Mouse (Mus musculus): ENCODE measurements around the gene Bhlhe40. TPM values are rescaled to one million over a fixed set of nuclear protein-coding genes. Genes with fewer than 3 reads are reported as not detected.

Bhlhe40 gene
- polyA plus RNA-seq (2015; fragmentation: Nextera tagmentation; extraction: Ambion mirVana) = 6.8 and 8.1 TPM in 2 replicates

DNA sequence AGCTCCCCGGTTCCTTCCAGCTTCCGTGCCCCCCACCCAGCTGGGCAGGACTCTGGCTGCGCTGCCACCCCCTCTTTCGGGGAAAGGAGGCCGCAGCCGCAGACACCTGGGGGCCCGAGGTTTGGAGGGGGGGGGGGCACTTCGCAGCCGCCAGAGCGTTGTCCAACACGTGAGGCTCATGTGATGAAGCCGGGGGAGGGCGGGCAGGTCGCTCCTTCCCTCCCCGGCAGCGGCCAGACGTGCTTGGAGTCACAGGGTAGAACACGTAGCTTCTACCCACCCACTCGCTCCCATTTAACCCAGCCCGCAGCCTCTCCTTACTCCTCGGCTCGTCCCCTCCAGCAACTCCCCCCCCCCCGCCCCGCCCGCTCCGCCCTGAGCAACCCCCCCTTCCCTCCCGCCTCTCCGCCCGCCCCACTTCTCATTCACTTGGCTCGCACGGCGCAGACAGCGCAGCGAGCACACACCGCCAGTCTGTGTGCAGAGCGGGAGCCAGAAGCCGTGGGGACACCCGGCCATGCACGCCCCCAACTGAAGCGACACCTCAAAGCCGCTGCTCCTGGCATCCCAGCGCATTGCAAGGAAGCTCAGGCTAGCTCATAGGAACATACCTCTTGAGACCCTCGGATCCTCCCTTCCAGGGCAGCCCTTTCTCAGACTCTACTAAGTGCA, at the start of gene Bhlhe40:
TSS of gene Bhlhe40 (plus strand) at position 424 of the 672 bp plus-strand sequence.
- H3K9me3 ChIP-seq (replicated peaks) = no peaks in the 10 kb centered on the region
- WGBS = under 1% methylated on average over 29 of the region's 43 CpGs
- peak within 1 kb of the TSS; percentile 50 for H3K4me3 ChIP-seq
- H3K27me3 ChIP-seq = no peaks in the 10 kb centered on the region
- H3K4me2 ChIP-seq = peak within 1 kb of the TSS; percentile 96
- peak within 1 kb of the TSS; percentile 89 for H3K27ac ChIP-seq
- peak; percentile 79 for ATAC-seq
- peak within 1 kb of the TSS; percentile 71 for H3K9ac ChIP-seq
- H3K36me3 ChIP-seq (ENCODE audit: poor library complexity, severe bottlenecking) = peaks cover 10% of the 10 kb centered on the region
- peaks cover 33% of the 10 kb centered on the region for H3K4me1 ChIP-seq

DNA sequence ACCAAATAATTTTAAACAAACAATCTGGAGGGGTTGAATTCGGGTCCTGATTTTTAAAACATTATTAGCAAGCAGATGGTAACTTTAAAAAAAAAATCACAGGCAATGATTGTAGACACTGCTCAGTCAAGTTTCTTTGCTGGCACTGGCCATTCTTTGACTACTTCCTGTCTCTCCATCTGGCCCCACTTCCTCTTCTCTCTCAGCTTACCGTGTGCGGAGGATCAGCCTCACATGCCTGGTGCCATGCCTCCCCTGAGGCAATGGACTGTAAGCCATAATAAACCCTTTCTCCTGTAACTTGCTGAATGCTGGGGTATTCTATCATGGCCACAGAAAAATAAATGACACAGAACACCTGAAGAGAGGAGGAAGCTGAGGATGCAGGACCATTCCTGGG, 48.8 kb upstream of the Bhlhe40 start:
- Histone ChIP-seq H3K36me3 (ENCODE audit: poor library complexity, severe bottlenecking) (no peaks in the 10 kb centered on the region), H3K27me3 (no peaks in the 10 kb centered on the region), H3K4me3 (no peak overlapping the region), H3K4me2 (no peak overlapping the region), H3K27ac (no peak overlapping the region), H3K9me3 (replicated peaks) (no peaks in the 10 kb centered on the region), H3K4me1 (no peaks in the 10 kb centered on the region), H3K9ac (no peak overlapping the region)
- 81% methylated on average over 3 of the region's 3 CpGs for WGBS
- no peak for ATAC-seq

DNA sequence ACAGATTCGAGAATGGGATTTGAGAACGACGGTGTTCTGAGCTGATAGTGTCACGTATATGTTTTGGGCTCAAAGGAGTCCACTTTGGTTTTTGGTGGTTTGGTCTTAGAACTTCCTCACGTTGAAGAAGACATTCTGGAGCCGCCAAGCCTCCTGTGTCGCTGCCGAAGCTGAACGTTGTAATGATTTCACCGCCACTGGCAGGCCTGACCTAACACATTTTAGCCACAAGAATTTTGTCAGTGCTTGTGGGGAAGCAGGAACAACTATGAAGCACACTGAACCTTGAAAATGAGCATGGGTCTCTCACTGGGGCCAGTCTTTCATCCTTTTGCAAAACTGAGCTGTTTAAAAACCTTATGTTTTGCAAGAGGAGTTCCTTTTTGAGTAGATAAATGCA, 42.4 kb upstream of the Bhlhe40 start:
- Histone ChIP-seq H3K9ac (no peak overlapping the region), H3K27me3 (no peaks in the 10 kb centered on the region), H3K36me3 (ENCODE audit: poor library complexity, severe bottlenecking) (no peaks in the 10 kb centered on the region), H3K9me3 (replicated peaks) (no peaks in the 10 kb centered on the region), H3K27ac (no peak overlapping the region), H3K4me2 (no peak overlapping the region), H3K4me1 (no peaks in the 10 kb centered on the region), H3K4me3 (no peak overlapping the region)
- 93% methylated on average over 10 of the region's 10 CpGs for WGBS
- ATAC-seq = no peak

DNA sequence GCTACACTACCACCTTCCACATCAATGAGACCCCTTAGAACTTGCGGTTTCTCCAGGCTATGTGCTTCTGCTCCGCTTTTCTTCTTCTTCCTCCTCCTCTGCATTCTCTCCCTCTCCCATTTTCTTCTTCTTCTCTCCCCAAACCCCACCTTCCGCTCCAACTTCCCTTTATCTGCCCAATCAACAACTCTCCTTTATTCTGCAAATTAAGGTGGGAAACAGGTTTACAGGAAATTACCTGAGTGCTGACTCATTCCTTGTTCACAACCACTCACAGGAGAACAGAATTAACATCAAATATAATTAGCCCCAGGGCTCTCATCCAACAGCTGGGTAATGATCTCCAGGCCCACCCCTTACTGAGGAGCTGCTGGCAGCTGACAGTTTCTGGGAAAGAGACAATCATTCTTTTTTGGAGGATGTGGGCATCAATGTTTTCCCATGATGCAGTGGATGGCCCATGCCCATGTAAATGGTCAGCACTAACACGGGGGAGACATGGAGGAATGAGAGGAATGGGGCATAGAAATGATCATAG, 37.3 kb upstream of the Bhlhe40 start:
- 82% methylated on average over 4 of the region's 4 CpGs for WGBS
- H3K36me3 ChIP-seq (ENCODE audit: poor library complexity, severe bottlenecking) = no peaks in the 10 kb centered on the region
- H3K27ac ChIP-seq = no peak overlapping the region
- H3K27me3 ChIP-seq = no peaks in the 10 kb centered on the region
- no peaks in the 10 kb centered on the region for H3K4me1 ChIP-seq
- H3K9me3 ChIP-seq (replicated peaks) = no peaks in the 10 kb centered on the region
- no peak overlapping the region for H3K4me3 ChIP-seq
- no peak for ATAC-seq
- H3K9ac ChIP-seq = no peak overlapping the region
- H3K4me2 ChIP-seq = no peak overlapping the region

DNA sequence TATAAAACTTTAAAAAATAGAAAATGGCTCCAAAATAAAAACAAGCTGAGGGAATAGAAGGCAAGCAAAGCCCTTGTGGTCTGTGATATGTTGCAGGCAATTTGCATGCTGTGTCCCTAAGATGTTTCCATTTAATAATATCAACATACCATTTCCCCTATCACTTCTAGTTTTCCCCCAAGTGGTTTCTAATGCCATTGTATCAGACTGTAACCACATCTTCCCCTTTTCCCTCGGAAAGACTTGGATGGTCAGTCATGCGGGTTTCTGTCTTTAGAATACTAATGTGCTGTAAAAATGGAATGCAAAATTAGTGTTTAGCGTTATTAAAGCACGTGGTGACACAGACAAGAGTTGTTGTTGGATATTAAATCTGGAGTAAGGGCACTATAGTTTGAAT, 35.5 kb upstream of the Bhlhe40 start:
- Histone ChIP-seq H3K9me3 (replicated peaks) (0 out of 2 replicates have a peak, but pooled peaks cover 8% of the 10 kb centered on the region), H3K4me1 (no peaks in the 10 kb centered on the region), H3K27me3 (no peaks in the 10 kb centered on the region), H3K9ac (no peak overlapping the region), H3K4me3 (no peak overlapping the region), H3K4me2 (no peak overlapping the region), H3K36me3 (ENCODE audit: poor library complexity, severe bottlenecking) (no peaks in the 10 kb centered on the region), H3K27ac (no peak overlapping the region)
- 88% methylated on average over 4 of the region's 4 CpGs for WGBS
- ATAC-seq = no peak

DNA sequence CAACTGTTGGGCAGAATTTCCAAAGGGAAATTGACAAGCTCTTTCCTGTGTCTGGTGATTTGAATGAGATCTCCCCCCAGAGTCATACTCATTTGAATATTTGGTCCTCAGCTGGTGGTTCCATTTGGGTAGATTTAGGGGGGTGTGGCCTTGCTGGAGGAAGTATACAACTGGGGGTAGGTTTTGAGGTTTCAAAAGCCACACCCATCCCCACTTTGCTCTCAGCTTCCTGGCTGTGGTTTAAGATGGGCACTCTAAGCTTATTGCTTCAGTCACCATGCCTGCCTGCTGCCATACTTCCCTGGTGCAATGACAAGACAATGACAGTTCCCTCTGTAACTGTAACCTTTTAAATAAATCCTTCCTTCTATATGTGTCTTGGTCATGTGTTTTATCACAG, 29.7 kb upstream of the Bhlhe40 start:
- no peaks in the 10 kb centered on the region for H3K27me3 ChIP-seq
- peaks cover 9% of the 10 kb centered on the region; the same call in 1 of the 2 replicates for H3K9me3 ChIP-seq (replicated peaks)
- H3K4me3 ChIP-seq = no peak overlapping the region
- ATAC-seq = no peak
- H3K4me2 ChIP-seq = no peak overlapping the region
- H3K36me3 ChIP-seq (ENCODE audit: poor library complexity, severe bottlenecking) = no peaks in the 10 kb centered on the region
- no peak overlapping the region for H3K27ac ChIP-seq
- H3K9ac ChIP-seq = no peak overlapping the region
- H3K4me1 ChIP-seq = no peaks in the 10 kb centered on the region

DNA sequence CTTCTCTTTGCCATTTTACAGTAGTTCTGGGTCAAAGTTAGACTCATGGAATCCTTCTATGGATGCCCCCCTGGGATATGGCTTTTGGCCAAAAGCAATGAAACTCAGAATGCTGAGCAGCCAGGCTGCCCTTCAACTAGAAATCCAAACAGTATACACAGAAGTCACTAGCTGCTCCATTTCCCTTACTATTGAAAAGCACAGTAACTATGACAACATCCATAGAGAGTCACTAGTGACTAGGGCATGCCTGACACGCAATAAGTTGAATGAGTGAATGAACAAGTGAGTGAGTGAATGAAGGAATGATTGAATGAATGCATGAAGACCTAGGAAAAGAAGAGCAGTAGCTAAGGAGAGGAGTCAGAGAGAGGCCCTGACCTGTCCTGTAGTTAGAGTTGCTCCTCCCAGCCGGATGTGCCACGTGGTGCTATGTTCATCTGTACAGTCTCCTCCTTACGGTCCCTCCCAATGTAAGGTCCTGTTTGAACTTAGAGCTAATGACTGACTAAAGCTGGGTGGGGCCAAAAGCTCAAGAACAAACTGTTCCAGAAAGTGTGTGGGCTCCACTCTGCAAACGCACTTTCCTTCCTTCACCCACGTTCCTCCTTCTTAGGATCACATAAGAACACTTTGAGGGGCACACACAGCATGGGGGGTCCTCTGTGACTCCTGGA, 22.1 kb upstream of the Bhlhe40 start:
- WGBS = 89% methylated on average over 6 of the region's 6 CpGs
- Histone ChIP-seq H3K9ac (no peak overlapping the region), H3K9me3 (replicated peaks) (no peaks in the 10 kb centered on the region; the same call in 1 of the 2 replicates), H3K27me3 (no peaks in the 10 kb centered on the region), H3K4me3 (no peak overlapping the region), H3K27ac (no peak overlapping the region), H3K36me3 (ENCODE audit: poor library complexity, severe bottlenecking) (no peaks in the 10 kb centered on the region), H3K4me2 (no peak overlapping the region), H3K4me1 (no peaks in the 10 kb centered on the region)
- ATAC-seq = no peak

DNA sequence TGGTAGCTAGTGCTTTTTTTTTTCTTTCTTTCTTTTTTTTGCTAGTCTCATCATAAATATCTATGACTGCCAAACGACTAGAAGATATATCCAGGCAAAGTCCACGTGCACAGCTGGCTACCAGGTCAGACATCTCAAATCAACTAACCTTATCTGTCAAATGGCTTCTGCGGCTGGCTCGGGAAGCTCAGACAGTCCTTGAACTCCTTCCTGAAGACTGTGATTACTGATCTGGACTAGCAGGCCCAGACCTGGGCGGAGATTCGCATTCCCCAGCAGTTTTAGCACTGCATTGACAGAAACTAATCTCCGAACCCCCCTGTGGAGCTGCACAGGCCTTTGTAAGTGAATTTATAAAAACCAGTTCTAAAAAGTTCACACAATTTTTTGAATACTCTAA, 18.4 kb upstream of the Bhlhe40 start:
- Histone ChIP-seq H3K4me1 (no peaks in the 10 kb centered on the region), H3K4me2 (no peak overlapping the region), H3K36me3 (ENCODE audit: poor library complexity, severe bottlenecking) (no peaks in the 10 kb centered on the region), H3K9me3 (replicated peaks) (no peaks in the 10 kb centered on the region), H3K4me3 (no peak overlapping the region), H3K27me3 (no peaks in the 10 kb centered on the region), H3K9ac (no peak overlapping the region), H3K27ac (no peak overlapping the region)
- no peak for ATAC-seq
- 77% methylated on average over 7 of the region's 7 CpGs for WGBS

DNA sequence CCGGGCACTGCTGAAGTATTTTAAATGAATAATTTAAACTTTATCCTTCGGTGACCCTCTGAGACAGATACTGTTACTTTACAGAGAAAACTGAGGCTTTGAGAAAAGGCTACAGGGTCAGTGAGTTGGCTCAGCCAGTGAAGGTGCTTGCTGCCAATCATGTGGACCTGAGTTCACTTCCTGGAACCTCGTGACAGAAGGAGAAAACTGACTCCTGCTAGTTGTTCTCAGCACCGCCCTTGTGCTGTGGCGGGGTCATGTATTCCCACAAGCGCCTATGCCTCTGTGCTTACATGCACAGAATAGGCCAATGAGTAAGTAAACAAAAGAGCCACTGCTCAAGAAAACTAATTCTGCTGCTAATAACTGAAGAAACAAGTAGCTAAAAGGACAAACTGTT, 17.4 kb upstream of the Bhlhe40 start:
- no peak overlapping the region for H3K4me3 ChIP-seq
- no peak overlapping the region for H3K9ac ChIP-seq
- no peaks in the 10 kb centered on the region for H3K36me3 ChIP-seq (ENCODE audit: poor library complexity, severe bottlenecking)
- H3K27me3 ChIP-seq = no peaks in the 10 kb centered on the region
- no peaks in the 10 kb centered on the region for H3K9me3 ChIP-seq (replicated peaks)
- H3K27ac ChIP-seq = no peak overlapping the region
- 68% methylated on average over 6 of the region's 6 CpGs for WGBS
- H3K4me2 ChIP-seq = no peak overlapping the region
- ATAC-seq = no peak
- H3K4me1 ChIP-seq = peaks cover 3% of the 10 kb centered on the region; the same call in 1 of the 2 replicates

DNA sequence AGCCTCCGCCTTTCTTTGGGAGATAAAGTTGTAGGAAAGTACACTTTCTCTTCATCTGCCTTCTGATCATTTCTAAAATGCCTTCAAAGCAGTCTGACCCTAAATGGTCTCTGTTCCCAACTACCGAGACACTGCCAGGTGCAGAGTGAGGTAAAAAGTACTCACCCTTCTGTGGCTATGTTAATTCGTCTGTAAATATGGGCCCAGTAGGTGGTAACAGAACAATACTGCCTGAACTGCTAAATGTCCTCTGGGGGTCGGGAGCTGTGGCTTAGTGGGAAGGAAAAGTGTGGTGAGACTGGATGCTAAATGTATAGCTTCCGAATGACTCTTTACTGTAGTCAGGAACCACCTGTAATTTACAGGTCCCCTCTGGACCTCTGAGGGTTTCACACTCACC, 16.1 kb upstream of the Bhlhe40 start:
- 47% methylated on average over 5 of the region's 5 CpGs for WGBS
- no peak overlapping the region for H3K4me2 ChIP-seq
- no peaks in the 10 kb centered on the region for H3K9me3 ChIP-seq (replicated peaks)
- no peaks in the 10 kb centered on the region for H3K36me3 ChIP-seq (ENCODE audit: poor library complexity, severe bottlenecking)
- no peak overlapping the region for H3K9ac ChIP-seq
- H3K4me1 ChIP-seq = peaks cover 3% of the 10 kb centered on the region; the same call in 1 of the 2 replicates
- no peak for ATAC-seq
- H3K4me3 ChIP-seq = no peak overlapping the region
- no peak overlapping the region for H3K27ac ChIP-seq
- H3K27me3 ChIP-seq = no peaks in the 10 kb centered on the region

DNA sequence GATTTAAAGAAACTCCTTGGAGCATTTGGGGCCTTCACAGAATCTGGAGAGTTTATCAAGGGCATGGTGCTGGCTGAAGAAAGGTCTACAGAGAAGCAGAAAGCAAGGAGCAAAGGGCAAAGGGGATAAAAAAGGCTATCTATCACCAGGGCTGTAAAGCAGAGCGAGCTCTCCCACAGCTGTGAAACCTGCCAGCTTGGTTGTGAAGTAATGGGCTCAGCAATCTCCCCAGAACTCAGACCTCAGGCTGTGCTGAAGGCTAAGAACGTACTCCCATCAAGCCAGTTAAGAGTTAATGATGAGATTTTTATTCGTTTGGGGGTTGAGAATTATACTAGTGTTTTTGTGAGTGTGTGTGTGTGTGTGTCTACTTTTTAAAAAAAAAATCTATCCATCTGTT, 13.3 kb upstream of the Bhlhe40 start:
- no peak overlapping the region for H3K4me2 ChIP-seq
- no peaks in the 10 kb centered on the region for H3K36me3 ChIP-seq (ENCODE audit: poor library complexity, severe bottlenecking)
- no peak for ATAC-seq
- H3K9ac ChIP-seq = no peak overlapping the region
- 61% methylated on average over 3 of the region's 3 CpGs for WGBS
- H3K4me3 ChIP-seq = no peak overlapping the region
- peaks cover 3% of the 10 kb centered on the region; the same call in 1 of the 2 replicates for H3K4me1 ChIP-seq
- H3K9me3 ChIP-seq (replicated peaks) = no peaks in the 10 kb centered on the region
- H3K27me3 ChIP-seq = no peaks in the 10 kb centered on the region
- no peak overlapping the region for H3K27ac ChIP-seq

DNA sequence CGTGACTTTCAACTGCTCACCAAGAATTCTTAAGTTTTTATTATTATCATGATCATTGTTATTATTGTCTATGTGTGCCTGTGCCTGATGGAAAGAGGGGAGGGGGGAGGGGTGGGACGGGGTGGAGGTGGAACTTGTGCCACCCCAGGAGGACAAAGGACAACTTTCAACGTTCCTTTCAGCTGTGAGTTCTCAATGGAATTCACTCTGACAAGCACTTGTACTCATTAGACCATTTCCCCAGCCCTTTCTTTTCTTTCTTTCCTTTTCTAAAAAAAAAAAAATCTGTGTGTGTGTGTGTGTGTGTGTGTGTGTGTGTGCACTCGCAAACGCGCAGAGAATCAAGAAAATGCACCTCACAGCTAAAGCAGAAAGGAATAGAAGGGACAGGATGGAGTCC, 12.4 kb upstream of the Bhlhe40 start:
- WGBS = 15% methylated on average over 6 of the region's 6 CpGs
- Histone ChIP-seq H3K27ac (no peak overlapping the region), H3K4me2 (no peak overlapping the region), H3K27me3 (no peaks in the 10 kb centered on the region), H3K36me3 (ENCODE audit: poor library complexity, severe bottlenecking) (no peaks in the 10 kb centered on the region), H3K9me3 (replicated peaks) (no peaks in the 10 kb centered on the region), H3K4me3 (no peak overlapping the region), H3K9ac (no peak overlapping the region), H3K4me1 (peaks cover 3% of the 10 kb centered on the region; the same call in 1 of the 2 replicates)
- ATAC-seq = peak; percentile 59; the same call in 1 of the 2 replicates
